Mouse (Mus musculus) mesoderm, embryonic 11.5 days (tissue): ENCODE results near the gene Nat8f2.
"Not testable (repeated sequence)": the region's sequence is repeated elsewhere in the genome, so short reads cannot be mapped to it uniquely, and the experiment has no call there.

ENCODE experiments used
- DNase-seq: peaks from one replicate; pipeline ENCODE4 v3.0.0-alpha.2; 2012; ENCODE audit warnings: low read depth, low spot score

The Nat8f2 gene

GRCm38 (mm10) chr6:85863840-85864239, 5.1 kb downstream of the Nat8f2 start:
- no peak for DNase-seq

- no peak for DNase-seq
Observed at GRCm38 (mm10) chr6:85863136-85863535, 5.8 kb downstream of the Nat8f2 start.

- DNase-seq: no peak
Observed at GRCm38 (mm10) chr6:85862565-85862964, 6.4 kb downstream of the Nat8f2 start.

GRCm38 (mm10) chr6:85861247-85861646, 7.7 kb downstream of the Nat8f2 start:
- no peak for DNase-seq

- no peak for DNase-seq
Observed at GRCm38 (mm10) chr6:85856194-85856678, 12.7 kb downstream of the Nat8f2 start.

- no peak for DNase-seq
Observed at GRCm38 (mm10) chr6:85853481-85853880, 15.5 kb downstream of the Nat8f2 start.

- no peak for DNase-seq
Observed at GRCm38 (mm10) chr6:85851062-85851773, 17.7 kb downstream of the Nat8f2 start.

- no peak for DNase-seq
Observed at GRCm38 (mm10) chr6:85849240-85849639, 19.7 kb downstream of the Nat8f2 start.

GRCm38 (mm10) chr6:85848140-85848539, 20.8 kb downstream of the Nat8f2 start:
- DNase-seq: no peak

GRCm38 (mm10) chr6:85846921-85847320, 22.0 kb downstream of the Nat8f2 start:
- DNase-seq: no peak

GRCm38 (mm10) chr6:85843677-85844458, 25.1 kb downstream of the Nat8f2 start:
- not testable (repeated sequence) for DNase-seq

- no peak for DNase-seq
Observed at GRCm38 (mm10) chr6:85839982-85840381, 29.0 kb downstream of the Nat8f2 start.

- DNase-seq: no peak
Observed at GRCm38 (mm10) chr6:85838674-85839073, 30.3 kb downstream of the Nat8f2 start.

GRCm38 (mm10) chr6:85837307-85837706, 31.7 kb downstream of the Nat8f2 start:
- peak; percentile 27 for DNase-seq

- DNase-seq: not testable (repeated sequence)
Observed at GRCm38 (mm10) chr6:85836827-85837226, 32.1 kb downstream of the Nat8f2 start.

- not testable (repeated sequence) for DNase-seq
Observed at GRCm38 (mm10) chr6:85836098-85836497, 32.9 kb downstream of the Nat8f2 start.

- not testable (repeated sequence) for DNase-seq
Observed at GRCm38 (mm10) chr6:85835104-85835503, 33.9 kb downstream of the Nat8f2 start.

- DNase-seq: not testable (repeated sequence)
Observed at GRCm38 (mm10) chr6:85834504-85835100, 34.4 kb downstream of the Nat8f2 start.

GRCm38 (mm10) chr6:85831796-85832321, 37.1 kb downstream of the Nat8f2 start, which contains the start of gene Nat8:
Gene Nat8, minus strand, starts transcription at chr6:85832082.
- no peak for DNase-seq

- no peak for DNase-seq
Observed at GRCm38 (mm10) chr6:85829462-85829861, 39.5 kb downstream of the Nat8f2 start.

- no peak for DNase-seq
Observed at GRCm38 (mm10) chr6:85825886-85826285, 43.1 kb downstream of the Nat8f2 start.
